Mouse (Mus musculus) heart, embryonic 15.5 days (tissue): ENCODE results near the gene Scd2. TPM values are rescaled to one million over a fixed set of nuclear protein-coding genes. Genes with fewer than 3 reads are reported as not detected.
"Not testable (repeated sequence)": the region's sequence is repeated elsewhere in the genome, so short reads cannot be mapped to it uniquely, and the experiment has no call there.

Experiments used
- ATAC-seq: fragments of 200-750 bp; cut with Nextera tagmentation; replicated peaks from 2 replicates; pipeline ENCODE4 v1.8.0; 2017; ENCODE audit warnings: low read depth, moderate TSS enrichment; ENCODE audit not compliant: insufficient number of reproducible peaks, insufficient read depth, low FRiP score
- H3K27ac ChIP-seq: fragments of 300-500 bp; sonication (generic); 2 replicates; pipeline ENCODE4 v1.5.1; 2015; ENCODE audit warnings: mild to moderate bottlenecking, inconsistent platforms
- H3K27me3 ChIP-seq: fragments of 300-500 bp; sonication (generic); 2 replicates; pipeline ENCODE4 v1.6.1; 2015; ENCODE audit warnings: inconsistent platforms
- H3K36me3 ChIP-seq: fragments of 300-500 bp; sonication (generic); 2 replicates; pipeline ENCODE4 v1.6.1; 2015; ENCODE audit warnings: mild to moderate bottlenecking, inconsistent platforms
- H3K4me1 ChIP-seq: fragments of 300-500 bp; sonication (generic); replicated peaks from 2 replicates; pipeline ENCODE4 v1.6.1; 2015; ENCODE audit warnings: inconsistent platforms
- H3K4me2 ChIP-seq: fragments of 300-500 bp; sonication (generic); 2 replicates; pipeline ENCODE4 v1.6.1; 2015; ENCODE audit warnings: inconsistent platforms, mild to moderate bottlenecking, moderate library complexity
- H3K4me3 ChIP-seq: fragments of 300-500 bp; sonication (generic); 2 replicates; pipeline ENCODE4 v1.5.1; 2015; ENCODE audit warnings: mild to moderate bottlenecking, inconsistent platforms
- H3K9ac ChIP-seq: fragments of 300-500 bp; sonication (generic); 2 replicates; pipeline ENCODE4 v1.6.1; 2015; ENCODE audit warnings: mild to moderate bottlenecking, inconsistent platforms
- H3K9me3 ChIP-seq: fragments of 300-500 bp; sonication (generic); replicated peaks from 2 replicates; pipeline ENCODE4 v1.6.1; 2016; ENCODE audit warnings: inconsistent platforms
- whole genome bisulfite sequencing: fragments of 180-500 bp; shearing (Covaris S2); methylation state at CpG from one replicate; pipeline ENCODE4 v1.1.7; 2015; ENCODE audit warnings: mixed read lengths; 5-methylcytosine and 5-hydroxymethylcytosine counted together
- polyA plus RNA-seq: library from polyadenylated mRNA; unstranded; fragments of >200 nt; fragmentation: Nextera tagmentation; extraction: Ambion mirVana; gene quantifications from 2 replicates; pipeline ENCODE4 v1.2.1, GENCODE M21; 2015

Gene Scd2
- polyA plus RNA-seq, result 131 and 164 TPM in 2 replicates

GRCm38 (mm10) chr19:44292941-44293768 lies at the start of gene Scd2:
Gene Scd2, plus strand, starts transcription at chr19:44293674.
- Histone ChIP-seq H3K4me1 (peaks cover 54% of the 10 kb centered on the region), H3K4me3 (peak within 1 kb of the TSS; percentile 80), H3K4me2 (peak within 1 kb of the TSS; percentile 94), H3K9ac (peak within 1 kb of the TSS; percentile 84), H3K9me3 (no peaks in the 10 kb centered on the region), H3K36me3 (peaks cover 12% of the 10 kb centered on the region), H3K27me3 (no peaks in the 10 kb centered on the region), H3K27ac (peak within 1 kb of the TSS; percentile 99)
- WGBS, result 2% methylated on average over 21 of the region's 21 CpGs
- ATAC-seq, result peak; percentile 26

GRCm38 (mm10) chr19:44245761-44246171 lies 47.7 kb upstream of the Scd2 start:
- 3% methylated on average over 5 of the region's 5 CpGs for WGBS
- Histone ChIP-seq H3K9me3 (no peaks in the 10 kb centered on the region), H3K4me3 (peak overlapping the region; percentile 21), H3K9ac (no peak overlapping the region), H3K4me2 (peak overlapping the region; percentile 68), H3K4me1 (peaks cover 26% of the 10 kb centered on the region), H3K27ac (peak overlapping the region; percentile 45; the same call in 1 of the 2 replicates), H3K27me3 (no peaks in the 10 kb centered on the region), H3K36me3 (no peaks in the 10 kb centered on the region)
- no peak for ATAC-seq

GRCm38 (mm10) chr19:44246341-44246911 lies 47.0 kb upstream of the Scd2 start:
- H3K4me2 ChIP-seq, result peak overlapping the region; percentile 68
- H3K9ac ChIP-seq, result no peak overlapping the region
- no peaks in the 10 kb centered on the region for H3K27me3 ChIP-seq
- peak overlapping the region; percentile 21 for H3K4me3 ChIP-seq
- no peaks in the 10 kb centered on the region for H3K36me3 ChIP-seq
- H3K27ac ChIP-seq, result 0 out of 2 replicates have a peak overlapping the region, but pooled peaks have one; percentile 45
- peaks cover 26% of the 10 kb centered on the region for H3K4me1 ChIP-seq
- 32% methylated on average over 11 of the region's 11 CpGs for WGBS
- H3K9me3 ChIP-seq, result no peaks in the 10 kb centered on the region
- ATAC-seq, result no peak

- Histone ChIP-seq H3K9ac (peak overlapping the region; percentile 51), H3K36me3 (no peaks in the 10 kb centered on the region), H3K4me2 (peak overlapping the region; percentile 68), H3K9me3 (no peaks in the 10 kb centered on the region), H3K27ac (peak overlapping the region; percentile 87), H3K4me3 (peak overlapping the region; percentile 53), H3K4me1 (peaks cover 26% of the 10 kb centered on the region), H3K27me3 (no peaks in the 10 kb centered on the region)
- ATAC-seq, result peak; percentile 1; the same call in 1 of the 2 replicates
- WGBS, result 1% methylated on average over 25 of the region's 25 CpGs
These were observed 46.0 kb upstream of the Scd2 start for GRCm38 (mm10) chr19:44247281-44248080.

- Histone ChIP-seq H3K4me3 (peak overlapping the region; percentile 53), H3K36me3 (no peaks in the 10 kb centered on the region), H3K4me2 (peak overlapping the region; percentile 68), H3K9me3 (no peaks in the 10 kb centered on the region), H3K27me3 (no peaks in the 10 kb centered on the region), H3K27ac (peak overlapping the region; percentile 87), H3K4me1 (peaks cover 26% of the 10 kb centered on the region), H3K9ac (peak overlapping the region; percentile 51)
- 3% methylated on average over 36 of the region's 36 CpGs for WGBS
- ATAC-seq, result peak; percentile 100
These were observed 45.2 kb upstream of the Scd2 start for GRCm38 (mm10) chr19:44248081-44248853.

- Histone ChIP-seq H3K4me2 (peak overlapping the region; percentile 68), H3K27me3 (no peaks in the 10 kb centered on the region), H3K36me3 (no peaks in the 10 kb centered on the region), H3K4me3 (peak overlapping the region; percentile 53; the same call in 1 of the 2 replicates), H3K27ac (peak overlapping the region; percentile 87), H3K9me3 (no peaks in the 10 kb centered on the region), H3K4me1 (peaks cover 26% of the 10 kb centered on the region), H3K9ac (no peak overlapping the region)
- WGBS, result 68% methylated on average over 11 of the region's 11 CpGs
- no peak for ATAC-seq
These were observed 44.6 kb upstream of the Scd2 start for GRCm38 (mm10) chr19:44248854-44249351.

GRCm38 (mm10) chr19:44251138-44251537 lies 42.3 kb upstream of the Scd2 start:
- not testable (repeated sequence) for H3K4me2 ChIP-seq, H3K4me3 ChIP-seq, H3K36me3 ChIP-seq, H3K27me3 ChIP-seq, H3K9me3 ChIP-seq, H3K27ac ChIP-seq, H3K9ac ChIP-seq, ATAC-seq
- WGBS, result 86% methylated on average over 6 of the region's 6 CpGs
- H3K4me1 ChIP-seq, result peaks cover 29% of the 10 kb centered on the region

- no peak overlapping the region for H3K9ac ChIP-seq
- no peak overlapping the region for H3K27ac ChIP-seq
- no peaks in the 10 kb centered on the region for H3K9me3 ChIP-seq
- WGBS, result 59% methylated on average over 12 of the region's 12 CpGs
- no peaks in the 10 kb centered on the region for H3K27me3 ChIP-seq
- H3K4me3 ChIP-seq, result no peak overlapping the region
- no peaks in the 10 kb centered on the region for H3K36me3 ChIP-seq
- no peak for ATAC-seq
- H3K4me2 ChIP-seq, result no peak overlapping the region
- H3K4me1 ChIP-seq, result peaks cover 20% of the 10 kb centered on the region
These were observed 41.4 kb upstream of the Scd2 start for GRCm38 (mm10) chr19:44251936-44252558.

- H3K36me3 ChIP-seq, H3K9me3 ChIP-seq, H3K27me3 ChIP-seq, H3K27ac ChIP-seq, H3K4me2 ChIP-seq, H3K4me1 ChIP-seq, H3K9ac ChIP-seq, H3K4me3 ChIP-seq, ATAC-seq: not testable (repeated sequence)
- 90% methylated on average over 4 of the region's 4 CpGs for WGBS
These were observed 39.4 kb upstream of the Scd2 start for GRCm38 (mm10) chr19:44254106-44254505.

GRCm38 (mm10) chr19:44257377-44257966 lies 36.0 kb upstream of the Scd2 start:
- Histone ChIP-seq H3K9ac (no peak overlapping the region), H3K4me2 (no peak overlapping the region), H3K9me3 (no peaks in the 10 kb centered on the region), H3K27me3 (no peaks in the 10 kb centered on the region), H3K27ac (no peak overlapping the region), H3K4me1 (peaks cover 7% of the 10 kb centered on the region; the same call in 1 of the 2 replicates), H3K36me3 (no peaks in the 10 kb centered on the region), H3K4me3 (no peak overlapping the region)
- no peak for ATAC-seq
- 82% methylated on average over 13 of the region's 13 CpGs for WGBS
